Mouse (Mus musculus): Measurements from ENCODE around the gene Prdx1. TPM values are rescaled to one million over a fixed set of nuclear protein-coding genes. Genes with fewer than 3 reads are reported as not detected.
"Not testable (repeated sequence)": the region's sequence is repeated elsewhere in the genome, so short reads cannot be mapped to it uniquely, and the experiment has no call there.

Prdx1 gene
- polyA plus RNA-seq, 1 experiment from 2014 or later: 767 TPM

GRCm38 (mm10) chr4:116657971-116658370, 27.4 kb upstream of the Prdx1 start:
- no peaks in the 10 kb centered on the region for H3K27me3 ChIP-seq
- H3K9ac ChIP-seq: no peak overlapping the region
- no peak overlapping the region for H3K4me3 ChIP-seq
- H3K4me1 ChIP-seq: no peaks in the 10 kb centered on the region
- no peaks in the 10 kb centered on the region for H3K9me3 ChIP-seq (replicated peaks)
- H3K4me2 ChIP-seq (replicated peaks): no peak overlapping the region
- H3K36me3 ChIP-seq: no peaks in the 10 kb centered on the region
- H3K27ac ChIP-seq: no peak overlapping the region
- WGBS: 41% methylated on average over 3 of the region's 3 CpGs
- no peak for ATAC-seq (ENCODE audit: low FRiP score)

- 80% methylated on average over 2 of the region's 2 CpGs for WGBS
- H3K36me3 ChIP-seq: no peaks in the 10 kb centered on the region
- no peak overlapping the region for H3K4me2 ChIP-seq (replicated peaks)
- no peaks in the 10 kb centered on the region for H3K4me1 ChIP-seq
- H3K9ac ChIP-seq: no peak overlapping the region
- no peaks in the 10 kb centered on the region for H3K27me3 ChIP-seq
- H3K27ac ChIP-seq: no peak overlapping the region
- ATAC-seq (ENCODE audit: low FRiP score): no peak
- no peak overlapping the region for H3K4me3 ChIP-seq
- no peaks in the 10 kb centered on the region for H3K9me3 ChIP-seq (replicated peaks)
Observed at GRCm38 (mm10) chr4:116659474-116659873, 25.9 kb upstream of the Prdx1 start.

GRCm38 (mm10) chr4:116659916-116660315, 25.4 kb upstream of the Prdx1 start:
- not testable (repeated sequence) for H3K4me1 ChIP-seq; H3K36me3 ChIP-seq; H3K27ac ChIP-seq; H3K4me3 ChIP-seq; H3K9ac ChIP-seq; H3K27me3 ChIP-seq; ATAC-seq (ENCODE audit: low FRiP score); H3K4me2 ChIP-seq (replicated peaks); H3K9me3 ChIP-seq (replicated peaks)
- WGBS: 89% methylated on average over 6 of the region's 6 CpGs

GRCm38 (mm10) chr4:116660829-116661228, 24.5 kb upstream of the Prdx1 start:
- no peaks in the 10 kb centered on the region for H3K27me3 ChIP-seq
- H3K4me3 ChIP-seq: no peak overlapping the region
- H3K4me2 ChIP-seq (replicated peaks): no peak overlapping the region
- no peaks in the 10 kb centered on the region for H3K4me1 ChIP-seq
- no peak overlapping the region for H3K27ac ChIP-seq
- WGBS: 69% methylated on average over 6 of the region's 6 CpGs
- no peak overlapping the region for H3K9ac ChIP-seq
- no peaks in the 10 kb centered on the region for H3K9me3 ChIP-seq (replicated peaks)
- no peaks in the 10 kb centered on the region for H3K36me3 ChIP-seq
- no peak for ATAC-seq (ENCODE audit: low FRiP score)

GRCm38 (mm10) chr4:116661998-116662397, 23.3 kb upstream of the Prdx1 start:
- H3K9me3 ChIP-seq (replicated peaks): no peaks in the 10 kb centered on the region
- no peaks in the 10 kb centered on the region for H3K4me1 ChIP-seq
- H3K9ac ChIP-seq: no peak overlapping the region
- no peak overlapping the region for H3K27ac ChIP-seq
- H3K36me3 ChIP-seq: no peaks in the 10 kb centered on the region
- H3K4me3 ChIP-seq: no peak overlapping the region
- ATAC-seq (ENCODE audit: low FRiP score): no peak
- H3K4me2 ChIP-seq (replicated peaks): no peak overlapping the region
- no peaks in the 10 kb centered on the region for H3K27me3 ChIP-seq
- 89% methylated on average over 1 of the region's 1 CpGs for WGBS

- H3K27me3 ChIP-seq: no peaks in the 10 kb centered on the region
- ATAC-seq (ENCODE audit: low FRiP score): no peak
- no peak overlapping the region for H3K4me3 ChIP-seq
- no peaks in the 10 kb centered on the region for H3K9me3 ChIP-seq (replicated peaks)
- no peaks in the 10 kb centered on the region for H3K4me1 ChIP-seq
- H3K4me2 ChIP-seq (replicated peaks): no peak overlapping the region
- no peak overlapping the region for H3K9ac ChIP-seq
- H3K27ac ChIP-seq: no peak overlapping the region
- 72% methylated on average over 4 of the region's 4 CpGs for WGBS
- H3K36me3 ChIP-seq: no peaks in the 10 kb centered on the region
Observed at GRCm38 (mm10) chr4:116666625-116667024, 18.7 kb upstream of the Prdx1 start.

GRCm38 (mm10) chr4:116668145-116668544, 17.2 kb upstream of the Prdx1 start:
- WGBS: 72% methylated on average over 3 of the region's 3 CpGs
- Histone ChIP-seq H3K27ac (no peak overlapping the region), H3K9ac (no peak overlapping the region), H3K9me3 (replicated peaks) (no peaks in the 10 kb centered on the region), H3K27me3 (no peaks in the 10 kb centered on the region), H3K36me3 (no peaks in the 10 kb centered on the region), H3K4me1 (no peaks in the 10 kb centered on the region), H3K4me3 (no peak overlapping the region), H3K4me2 (replicated peaks) (no peak overlapping the region)
- ATAC-seq (ENCODE audit: low FRiP score): no peak

- Histone ChIP-seq H3K4me2 (replicated peaks) (no peak overlapping the region), H3K36me3 (no peaks in the 10 kb centered on the region), H3K27me3 (no peaks in the 10 kb centered on the region), H3K27ac (no peak overlapping the region), H3K4me1 (no peaks in the 10 kb centered on the region), H3K9me3 (replicated peaks) (no peaks in the 10 kb centered on the region), H3K4me3 (no peak overlapping the region), H3K9ac (no peak overlapping the region)
- WGBS: 69% methylated on average over 2 of the region's 2 CpGs
- no peak for ATAC-seq (ENCODE audit: low FRiP score)
Observed at GRCm38 (mm10) chr4:116669291-116669690, 16.1 kb upstream of the Prdx1 start.

GRCm38 (mm10) chr4:116672785-116673184, 12.6 kb upstream of the Prdx1 start:
- Histone ChIP-seq H3K27me3 (no peaks in the 10 kb centered on the region), H3K36me3 (no peaks in the 10 kb centered on the region), H3K4me2 (replicated peaks) (no peak overlapping the region), H3K4me1 (no peaks in the 10 kb centered on the region), H3K4me3 (no peak overlapping the region), H3K27ac (no peak overlapping the region), H3K9me3 (replicated peaks) (no peaks in the 10 kb centered on the region), H3K9ac (no peak overlapping the region)
- ATAC-seq (ENCODE audit: low FRiP score): no peak
- 78% methylated on average over 2 of the region's 2 CpGs for WGBS

GRCm38 (mm10) chr4:116674761-116675160, 10.6 kb upstream of the Prdx1 start:
- WGBS: 93% methylated on average over 6 of the region's 6 CpGs
- H3K4me3 ChIP-seq; H3K4me2 ChIP-seq (replicated peaks); H3K27ac ChIP-seq; ATAC-seq (ENCODE audit: low FRiP score); H3K4me1 ChIP-seq; H3K36me3 ChIP-seq; H3K27me3 ChIP-seq; H3K9ac ChIP-seq; H3K9me3 ChIP-seq (replicated peaks): not testable (repeated sequence)

GRCm38 (mm10) chr4:116676027-116676426, 9.3 kb upstream of the Prdx1 start:
- Histone ChIP-seq H3K27me3 (no peaks in the 10 kb centered on the region), H3K36me3 (no peaks in the 10 kb centered on the region), H3K9me3 (replicated peaks) (no peaks in the 10 kb centered on the region), H3K9ac (no peak overlapping the region), H3K27ac (no peak overlapping the region), H3K4me2 (replicated peaks) (no peak overlapping the region), H3K4me1 (no peaks in the 10 kb centered on the region), H3K4me3 (no peak overlapping the region)
- 84% methylated on average over 3 of the region's 3 CpGs for WGBS
- ATAC-seq (ENCODE audit: low FRiP score): no peak

- H3K4me3 ChIP-seq: no peak overlapping the region
- no peak overlapping the region for H3K27ac ChIP-seq
- H3K27me3 ChIP-seq: no peaks in the 10 kb centered on the region
- H3K9me3 ChIP-seq (replicated peaks): no peaks in the 10 kb centered on the region
- ATAC-seq (ENCODE audit: low FRiP score): no peak
- H3K4me2 ChIP-seq (replicated peaks): no peak overlapping the region
- 95% methylated on average over 1 of the region's 1 CpGs for WGBS
- no peaks in the 10 kb centered on the region for H3K36me3 ChIP-seq
- no peak overlapping the region for H3K9ac ChIP-seq
- no peaks in the 10 kb centered on the region for H3K4me1 ChIP-seq
Observed at GRCm38 (mm10) chr4:116677808-116678207, 7.5 kb upstream of the Prdx1 start.

- ATAC-seq (ENCODE audit: low FRiP score): no peak
- no peak overlapping the region for H3K27ac ChIP-seq
- H3K4me2 ChIP-seq (replicated peaks): no peak overlapping the region
- 72% methylated on average over 5 of the region's 5 CpGs for WGBS
- no peaks in the 10 kb centered on the region for H3K36me3 ChIP-seq
- H3K9ac ChIP-seq: no peak overlapping the region
- H3K4me1 ChIP-seq: no peaks in the 10 kb centered on the region
- H3K4me3 ChIP-seq: no peak overlapping the region
- H3K9me3 ChIP-seq (replicated peaks): no peaks in the 10 kb centered on the region
- no peaks in the 10 kb centered on the region for H3K27me3 ChIP-seq
Observed at GRCm38 (mm10) chr4:116679141-116679540, 6.2 kb upstream of the Prdx1 start.

- not testable (repeated sequence) for H3K27ac ChIP-seq; H3K9me3 ChIP-seq (replicated peaks); H3K27me3 ChIP-seq; H3K4me3 ChIP-seq; H3K4me2 ChIP-seq (replicated peaks); H3K36me3 ChIP-seq; H3K4me1 ChIP-seq; H3K9ac ChIP-seq; ATAC-seq (ENCODE audit: low FRiP score)
- WGBS: 87% methylated on average over 4 of the region's 4 CpGs
Observed at GRCm38 (mm10) chr4:116680521-116680920, 4.8 kb upstream of the Prdx1 start.
